Comparison of ENCODE assay signal across 13 mouse cellular contexts in genomic region chr5:137539291-137539801, GRCm38 (mm10). TPM values are rescaled to one million over a fixed set of nuclear protein-coding genes. Genes with fewer than 3 reads are reported as not detected.
DNase-seq lines count a peak whose midpoint lies in the region; ATAC-seq and TF ChIP-seq lines count a peak whose summit lies in the region.
"Had no signal": no experiment of that assay in that cellular context is flagged by ENCODE, and none has a peak within 500 bp of the region (broad histone marks: within the 10 kb centered on the region; RNA-seq: fewer than 3 reads in every experiment).

No protein-coding gene starts in this region.

- no peak overlapping the region for H3K27ac ChIP-seq in heart, embryonic 16.5 days (ENCODE audit: low read length)
- no peak overlapping the region for H3K27ac ChIP-seq in heart, adult 2 months
- no peak overlapping the region for H3K27ac ChIP-seq in midbrain, embryonic 13.5 days
- no peak overlapping the region for H3K27ac ChIP-seq in midbrain, embryonic 11.5 days (ENCODE audit: low read depth, low read length)
- H3K27ac ChIP-seq: embryonic facial prominence, embryonic 13.5 days; lung, embryonic 15.5 days; neural tube, embryonic 12.5 days had no signal

- no peak overlapping the region for H3K9ac ChIP-seq in heart, embryonic 16.5 days (ENCODE audit: low read length)
- no peak overlapping the region for H3K9ac ChIP-seq in heart, adult 2 months (ENCODE audit: low read depth, low read length)
- no peak overlapping the region for H3K9ac ChIP-seq in midbrain, embryonic 13.5 days (replicated peaks)
- H3K9ac ChIP-seq in midbrain, embryonic 11.5 days (ENCODE audit: low read length), result no peak overlapping the region
- H3K9ac ChIP-seq: embryonic facial prominence, embryonic 13.5 days; lung, embryonic 15.5 days; neural tube, embryonic 12.5 days had no signal

- intact Hi-C loops in heart, adult 2 months (cut with DNase I), result no loop called here

- no peak; the same call in 1 of the 2 replicates for ATAC-seq in heart, embryonic 16.5 days (replicated peaks; ENCODE audit: extremely low read depth, insufficient read depth, low FRiP score)
- ATAC-seq in midbrain, embryonic 13.5 days, result no peak
- ATAC-seq in midbrain, embryonic 11.5 days (ENCODE audit: low FRiP score), result no peak

- TF ChIP-seq CTCF in heart, adult 2 months (IDR thresholded peaks at IDR 0.05), result no peak

- no peak for TF ChIP-seq EP300 in heart, adult 2 months (IDR thresholded peaks at IDR 0.05; ENCODE audit: insufficient read depth, low read depth, low read length)

- H3K36me3 ChIP-seq in heart, embryonic 16.5 days (ENCODE audit: control insufficient read depth, insufficient read depth), result no peaks in the 10 kb centered on the region
- H3K36me3 ChIP-seq in heart, adult 2 months (ENCODE audit: control insufficient read depth, insufficient read depth, low read length), result no peaks in the 10 kb centered on the region
- H3K36me3 ChIP-seq in midbrain, embryonic 13.5 days, result no peaks in the 10 kb centered on the region
- H3K36me3 ChIP-seq in midbrain, embryonic 11.5 days (ENCODE audit: control insufficient read depth, insufficient read depth, low read length), result no peaks in the 10 kb centered on the region
- H3K36me3 ChIP-seq: embryonic facial prominence, embryonic 13.5 days; lung, embryonic 15.5 days; neural tube, embryonic 12.5 days had no signal

- no peak overlapping the region for H3K4me3 ChIP-seq in heart, embryonic 16.5 days (ENCODE audit: low read length)
- no peak overlapping the region for H3K4me3 ChIP-seq in heart, adult 2 months
- no peak overlapping the region for H3K4me3 ChIP-seq in midbrain, embryonic 13.5 days (replicated peaks)
- no peak overlapping the region for H3K4me3 ChIP-seq in midbrain, embryonic 11.5 days (ENCODE audit: low read depth, low read length)
- H3K4me3 ChIP-seq: embryonic facial prominence, embryonic 13.5 days; lung, embryonic 15.5 days; neural tube, embryonic 12.5 days had no signal

- no peak for TF ChIP-seq POLR2A in heart, adult 2 months (IDR thresholded peaks at IDR 0.05; ENCODE audit: insufficient read depth, low read depth, low read length)

- WGBS in heart, embryonic 16.5 days, result 28% methylated on average over 7 of the region's 7 CpGs
- WGBS in heart, adult 2 months, result 26% methylated on average over 7 of the region's 7 CpGs
- 62% methylated on average over 7 of the region's 7 CpGs for WGBS in midbrain, embryonic 13.5 days
- 78% methylated on average over 7 of the region's 7 CpGs for WGBS in midbrain, embryonic 11.5 days

- 0 out of 2 replicates have a peak overlapping the region, but pooled peaks have one; percentile 6 for H3K4me2 ChIP-seq in heart, embryonic 16.5 days (ENCODE audit: low read depth, low read length)
- H3K4me2 ChIP-seq in midbrain, embryonic 13.5 days (replicated peaks), result 0 out of 2 replicates have a peak overlapping the region, but pooled peaks have one; percentile 6
- no peak overlapping the region for H3K4me2 ChIP-seq in midbrain, embryonic 11.5 days
- H3K4me2 ChIP-seq: embryonic facial prominence, embryonic 13.5 days; lung, embryonic 15.5 days; neural tube, embryonic 12.5 days had no signal

- peaks cover 3% of the 10 kb centered on the region; the same call in 1 of the 2 replicates for H3K4me1 ChIP-seq in heart, embryonic 16.5 days (ENCODE audit: control insufficient read depth, insufficient read depth, low read length)
- peaks cover 2% of the 10 kb centered on the region for H3K4me1 ChIP-seq in heart, adult 2 months (ENCODE audit: control insufficient read depth, insufficient read depth, low read length)
- H3K4me1 ChIP-seq in midbrain, embryonic 13.5 days (replicated peaks), result peaks cover 7% of the 10 kb centered on the region; the same call in 1 of the 2 replicates
- no peaks in the 10 kb centered on the region for H3K4me1 ChIP-seq in midbrain, embryonic 11.5 days (ENCODE audit: control insufficient read depth, insufficient read depth, low read length)
- H3K4me1 ChIP-seq: neural tube, embryonic 12.5 days had no signal

- DNase-seq in heart, adult 2 months, result no peak
- DNase-seq in midbrain, embryonic 11.5 days (ENCODE audit: low spot score, missing footprints), result no peak
- peak; percentile 77 for DNase-seq in cerebellum, adult 11 months
- DNase-seq in fat pad, adult 2 months (ENCODE audit: extremely low read depth, low read depth, low spot score), result peak; percentile 21
- no peak for DNase-seq in gastrocnemius, postnatal 10 days
- no peak for DNase-seq in liver

- no peaks in the 10 kb centered on the region for H3K27me3 ChIP-seq in heart, embryonic 16.5 days (ENCODE audit: control insufficient read depth, insufficient read depth, low read length)
- H3K27me3 ChIP-seq in heart, adult 2 months (ENCODE audit: control insufficient read depth, insufficient read depth, low read length), result no peaks in the 10 kb centered on the region
- peaks cover 3% of the 10 kb centered on the region; the same call in 1 of the 2 replicates for H3K27me3 ChIP-seq in midbrain, embryonic 13.5 days
- H3K27me3 ChIP-seq in midbrain, embryonic 11.5 days (ENCODE audit: control insufficient read depth, insufficient read depth, low read length), result no peaks in the 10 kb centered on the region
- H3K27me3 ChIP-seq: embryonic facial prominence, embryonic 13.5 days; lung, embryonic 15.5 days; neural tube, embryonic 12.5 days had no signal

- H3K79me2 ChIP-seq in heart, adult 2 months (replicated peaks; ENCODE audit: control insufficient read depth, insufficient read depth, low read length), result no peaks in the 10 kb centered on the region

- no peaks in the 10 kb centered on the region for H3K9me3 ChIP-seq in heart, embryonic 16.5 days (replicated peaks; ENCODE audit: control insufficient read depth, low read length)
- no peaks in the 10 kb centered on the region for H3K9me3 ChIP-seq in midbrain, embryonic 13.5 days
- H3K9me3 ChIP-seq in midbrain, embryonic 11.5 days (ENCODE audit: control insufficient read depth, low read length), result no peaks in the 10 kb centered on the region
- H3K9me3 ChIP-seq: embryonic facial prominence, embryonic 13.5 days; lung, embryonic 15.5 days; neural tube, embryonic 12.5 days had no signal

RNA-seq across cellular contexts. Expression of gene Gnb2, which starts 6.0 kb away (rescaled TPM):
- polyA plus RNA-seq in heart, embryonic 16.5 days (2015; fragmentation: Nextera tagmentation; extraction: Ambion mirVana), result 276 and 285 TPM in 2 replicates
- total RNA-seq in heart, adult 2 months (2021), result 100 to 1,000 TPM; 222 to 249 TPM
- polyA plus RNA-seq in heart, adult 2 months (2012; rRNA removed), result 395 and 448 TPM in 2 replicates
- polyA plus RNA-seq in midbrain, embryonic 13.5 days (2015; fragmentation: Nextera tagmentation; extraction: Ambion mirVana), result 520 and 545 TPM in 2 replicates
- 432 and 501 TPM in 2 replicates for polyA plus RNA-seq in midbrain, embryonic 11.5 days (2014; fragmentation: Nextera tagmentation; extraction: Ambion mirVana)
- 100 to 1,000 TPM; 301 to 324 TPM for total RNA-seq in gastrocnemius, postnatal 10 days (2021)

RNA-seq across cellular contexts. Expression of gene Epo, which starts 6.3 kb away (rescaled TPM):
- not detected in 2 replicates for polyA plus RNA-seq in heart, embryonic 16.5 days (2015; fragmentation: Nextera tagmentation; extraction: Ambion mirVana)
- not detected for total RNA-seq in heart, adult 2 months (2021)
- polyA plus RNA-seq in heart, adult 2 months (2012; rRNA removed), result not detected in 2 replicates
- not detected in 2 replicates for polyA plus RNA-seq in midbrain, embryonic 13.5 days (2015; fragmentation: Nextera tagmentation; extraction: Ambion mirVana)
- polyA plus RNA-seq in midbrain, embryonic 11.5 days (2014; fragmentation: Nextera tagmentation; extraction: Ambion mirVana), result 0.72 and 1.4 TPM in 2 replicates
- not detected for total RNA-seq in gastrocnemius, postnatal 10 days (2021)
- total RNA-seq: heart, adult 18-20 months; left cerebral cortex, postnatal 10 days had no signal
- polyA plus RNA-seq: embryonic facial prominence, embryonic 13.5 days; neural tube, embryonic 12.5 days had no signal

RNA-seq across cellular contexts. Expression of gene Actl6b, which starts 14.0 kb away (rescaled TPM):
- 0.33 and 0.36 TPM in 2 replicates for polyA plus RNA-seq in heart, embryonic 16.5 days (2015; fragmentation: Nextera tagmentation; extraction: Ambion mirVana)
- not detected for total RNA-seq in heart, adult 2 months (2021)
- 0.32 TPM in 1 of 2 replicates, not detected in the other for polyA plus RNA-seq in heart, adult 2 months (2012; rRNA removed)
- 231 and 235 TPM in 2 replicates for polyA plus RNA-seq in midbrain, embryonic 13.5 days (2015; fragmentation: Nextera tagmentation; extraction: Ambion mirVana)
- polyA plus RNA-seq in midbrain, embryonic 11.5 days (2014; fragmentation: Nextera tagmentation; extraction: Ambion mirVana), result 30.6 and 31.1 TPM in 2 replicates
- under 1 TPM in 1 of 2 experiments, not detected in 1; 0.16 TPM for total RNA-seq in gastrocnemius, postnatal 10 days (2021)
- total RNA-seq: heart, adult 18-20 months had no signal

RNA-seq across cellular contexts. Expression of gene Gigyf1, which starts 21.0 kb away (rescaled TPM):
- polyA plus RNA-seq in heart, embryonic 16.5 days (2015; fragmentation: Nextera tagmentation; extraction: Ambion mirVana), result 8.9 and 9.7 TPM in 2 replicates
- 10 to 100 TPM; 24.4 to 29.1 TPM for total RNA-seq in heart, adult 2 months (2021)
- polyA plus RNA-seq in heart, adult 2 months (2012; rRNA removed), result 19.6 and 21.0 TPM in 2 replicates
- polyA plus RNA-seq in midbrain, embryonic 13.5 days (2015; fragmentation: Nextera tagmentation; extraction: Ambion mirVana), result 19.6 and 20.5 TPM in 2 replicates
- polyA plus RNA-seq in midbrain, embryonic 11.5 days (2014; fragmentation: Nextera tagmentation; extraction: Ambion mirVana), result 10.5 and 10.6 TPM in 2 replicates
- total RNA-seq in gastrocnemius, postnatal 10 days (2021), result 10 to 100 TPM; 23.0 to 25.3 TPM

RNA-seq across cellular contexts. Expression of gene Tfr2, which starts 30.3 kb away (rescaled TPM):
- polyA plus RNA-seq in heart, embryonic 16.5 days (2015; fragmentation: Nextera tagmentation; extraction: Ambion mirVana), result 0.26 and 0.54 TPM in 2 replicates
- under 1 TPM in 1 of 2 experiments, not detected in 1; 0.09 TPM for total RNA-seq in heart, adult 2 months (2021)
- 0.29 and 0.35 TPM in 2 replicates for polyA plus RNA-seq in heart, adult 2 months (2012; rRNA removed)
- polyA plus RNA-seq in midbrain, embryonic 13.5 days (2015; fragmentation: Nextera tagmentation; extraction: Ambion mirVana), result 2.4 and 3.6 TPM in 2 replicates
- 2.0 and 2.1 TPM in 2 replicates for polyA plus RNA-seq in midbrain, embryonic 11.5 days (2014; fragmentation: Nextera tagmentation; extraction: Ambion mirVana)
- under 1 TPM in 1 of 2 experiments, not detected in 1; 0.56 TPM for total RNA-seq in gastrocnemius, postnatal 10 days (2021)
- total RNA-seq: heart, adult 18-20 months had no signal

Comparison
In these comparisons a context has a peak if more than half of its experiments do, and no peak if none do; other contexts are left out.
1. DNase-seq: peak in cerebellum, adult 11 months (single experiment) and fat pad, adult 2 months (single experiment); none in heart, adult 2 months (0 of 2), midbrain, embryonic 11.5 days (single experiment), gastrocnemius, postnatal 10 days (single experiment) and liver (single experiment).
2. RNA of gene Actl6b, which starts 14.0 kb away (polyA plus RNA-seq): 231 to 235 TPM in midbrain, embryonic 13.5 days and 30.6 to 31.1 TPM in midbrain, embryonic 11.5 days; 0.33 to 0.36 TPM in heart, embryonic 16.5 days and 0.32 TPM in heart, adult 2 months; every median in the first group is over 10 times any median in the second.